Mouse (Mus musculus) liver, adult 2 months (tissue): ENCODE measurements around the gene Ptprc. TPM values are rescaled to one million over a fixed set of nuclear protein-coding genes. Genes with fewer than 3 reads are reported as not detected.
A peak's percentile ranks its signal among the peaks of the same experiment; 100 is the strongest.

ENCODE experiments used
- DNase-seq: peaks from one replicate; pipeline ENCODE4 v3.0.0-alpha.2; 2011; ENCODE audit warnings: low read depth, low spot score; ENCODE audit errors: extremely low read depth
- H3K27ac ChIP-seq: fragments of 200-500 bp; replicated peaks from 2 replicates; pipeline ENCODE4 v1.5.1; 2012; ENCODE audit warnings: low read depth, mild to moderate bottlenecking, control low read depth, inconsistent platforms, low read length; ENCODE audit not compliant: insufficient read depth
- H3K27me3 ChIP-seq: fragments of 200-500 bp; 2 replicates; pipeline ENCODE4 v1.6.1; 2012; ENCODE audit warnings: mild to moderate bottlenecking, moderate library complexity, low read length, inconsistent platforms; ENCODE audit not compliant: control insufficient read depth, insufficient read depth
- H3K36me3 ChIP-seq: fragments of 200-500 bp; 2 replicates; pipeline ENCODE4 v1.6.1; 2012; ENCODE audit warnings: low read length, inconsistent platforms; ENCODE audit not compliant: control insufficient read depth, insufficient read depth
- H3K4me1 ChIP-seq: fragments of 200-500 bp; 2 replicates; pipeline ENCODE4 v1.6.1; 2011; ENCODE audit warnings: low read length; ENCODE audit not compliant: control insufficient read depth, insufficient read depth
- H3K4me3 ChIP-seq: fragments of 200-500 bp; 2 replicates; pipeline ENCODE4 v1.5.1; 2011; ENCODE audit warnings: low read depth, mild to moderate bottlenecking, control low read depth, low read length, moderate library complexity; ENCODE audit not compliant: insufficient read depth
- H3K79me2 ChIP-seq: fragments of 200-500 bp; 2 replicates; pipeline ENCODE4 v1.6.1; 2012; ENCODE audit warnings: inconsistent platforms, mild to moderate bottlenecking, low read length, moderate library complexity; ENCODE audit not compliant: control insufficient read depth, insufficient read depth
- H3K9ac ChIP-seq: fragments of 200-500 bp; 2 replicates; pipeline ENCODE4 v1.6.1; 2012; ENCODE audit warnings: low read depth, mild to moderate bottlenecking, control low read depth, inconsistent platforms, low read length
- CTCF ChIP-seq: fragments of 200-500 bp; IDR thresholded peaks from 2 replicates; pipeline ENCODE4 v1.5.1; 2011; ENCODE audit warnings: low read depth, low read length, control low read depth
- POLR2A ChIP-seq: fragments of 200-500 bp; IDR thresholded peaks from 2 replicates; pipeline ENCODE4 v1.6.1; 2011; ENCODE audit warnings: low read length, control low read depth; ENCODE audit not compliant: insufficient read depth; ENCODE audit errors: extremely low read depth
- WGBS: fragments of 180-500 bp; shearing (Covaris S2); methylation state at CpG from one replicate; pipeline ENCODE4 v1.1.7; 2018; 5-methylcytosine and 5-hydroxymethylcytosine counted together
- polyA plus RNA-seq: library from polyadenylated mRNA; depleted of rRNA; stranded (reverse); fragments of >200 nt; gene quantifications from 2 replicates; pipeline ENCODE4 v1.2.3, GENCODE M21; 2012
- total RNA-seq: library from RNA; depleted of rRNA; stranded (reverse); fragments of >200 nt; gene quantifications from 2 replicates; pipeline ENCODE4 v1.2.3, GENCODE M21; 2014

Gene Ptprc
- total and polyA plus RNA-seq, 2 experiments: 3.4 to 13.7 TPM

- H3K4me3 ChIP-seq: peak overlapping the region; percentile 43
- TF ChIP-seq CTCF: no peak
- no peak for TF ChIP-seq POLR2A
- DNase-seq: no peak
- H3K27me3 ChIP-seq: no peaks in the 10 kb centered on the region
- no peaks in the 10 kb centered on the region for H3K4me1 ChIP-seq
- 82% methylated on average over 4 of the region's 4 CpGs for WGBS
- no peaks in the 10 kb centered on the region for H3K36me3 ChIP-seq
- no peaks in the 10 kb centered on the region for H3K79me2 ChIP-seq
- no peak overlapping the region for H3K27ac ChIP-seq
- peak overlapping the region; percentile 51; the same call in 1 of the 2 replicates for H3K9ac ChIP-seq
Observed at GRCm38 (mm10) chr1:138174143-138174542, 1.4 kb downstream of the Ptprc start.

GRCm38 (mm10) chr1:138173669-138174068 is 1.8 kb downstream of the Ptprc start:
- no peak overlapping the region for H3K9ac ChIP-seq
- H3K4me1 ChIP-seq: no peaks in the 10 kb centered on the region
- no peaks in the 10 kb centered on the region for H3K36me3 ChIP-seq
- no peak overlapping the region for H3K27ac ChIP-seq
- WGBS: 71% methylated on average over 6 of the region's 6 CpGs
- TF ChIP-seq POLR2A: no peak
- TF ChIP-seq CTCF: no peak
- H3K79me2 ChIP-seq: no peaks in the 10 kb centered on the region
- no peak overlapping the region for H3K4me3 ChIP-seq
- no peak for DNase-seq
- no peaks in the 10 kb centered on the region for H3K27me3 ChIP-seq

- Histone ChIP-seq H3K27me3 (no peaks in the 10 kb centered on the region), H3K4me3 (no peak overlapping the region), H3K9ac (no peak overlapping the region), H3K36me3 (no peaks in the 10 kb centered on the region), H3K27ac (no peak overlapping the region), H3K79me2 (no peaks in the 10 kb centered on the region), H3K4me1 (no peaks in the 10 kb centered on the region)
- no peak for DNase-seq
- WGBS: 70% methylated on average over 3 of the region's 3 CpGs
- TF ChIP-seq POLR2A (no peak), CTCF (no peak)
Observed at GRCm38 (mm10) chr1:138172547-138172946, 3.0 kb downstream of the Ptprc start.

GRCm38 (mm10) chr1:138172096-138172495 is 3.4 kb downstream of the Ptprc start:
- no peaks in the 10 kb centered on the region for H3K36me3 ChIP-seq
- no peaks in the 10 kb centered on the region for H3K27me3 ChIP-seq
- H3K4me1 ChIP-seq: no peaks in the 10 kb centered on the region
- DNase-seq: no peak
- H3K4me3 ChIP-seq: no peak overlapping the region
- no peaks in the 10 kb centered on the region for H3K79me2 ChIP-seq
- no peak overlapping the region for H3K9ac ChIP-seq
- no peak overlapping the region for H3K27ac ChIP-seq
- 79% methylated on average over 4 of the region's 4 CpGs for WGBS
- TF ChIP-seq POLR2A: no peak
- TF ChIP-seq CTCF: no peak

- Histone ChIP-seq H3K27ac (no peak overlapping the region), H3K79me2 (no peaks in the 10 kb centered on the region), H3K27me3 (no peaks in the 10 kb centered on the region), H3K9ac (no peak overlapping the region), H3K4me1 (no peaks in the 10 kb centered on the region), H3K4me3 (no peak overlapping the region), H3K36me3 (no peaks in the 10 kb centered on the region)
- TF ChIP-seq CTCF (no peak), POLR2A (no peak)
- no peak for DNase-seq
- 74% methylated on average over 5 of the region's 5 CpGs for WGBS
Observed at GRCm38 (mm10) chr1:138166233-138166771, 9.2 kb downstream of the Ptprc start.

GRCm38 (mm10) chr1:138162638-138163037 is 12.9 kb downstream of the Ptprc start:
- H3K27me3 ChIP-seq: no peaks in the 10 kb centered on the region
- WGBS: 88% methylated on average over 8 of the region's 8 CpGs
- no peak for TF ChIP-seq POLR2A
- TF ChIP-seq CTCF: no peak
- DNase-seq: no peak
- H3K4me1 ChIP-seq: no peaks in the 10 kb centered on the region
- no peak overlapping the region for H3K9ac ChIP-seq
- no peak overlapping the region for H3K27ac ChIP-seq
- no peaks in the 10 kb centered on the region for H3K79me2 ChIP-seq
- no peak overlapping the region for H3K4me3 ChIP-seq
- no peaks in the 10 kb centered on the region for H3K36me3 ChIP-seq
